Mouse (Mus musculus) thymus, postnatal 25 days (tissue): ENCODE measurements around the gene C1galt1c1.

Experiments
- DNase-seq: peaks from one replicate; pipeline ENCODE4 v3.0.0; 2022

Gene C1galt1c1

GRCm38 (mm10) chrX:38634801-38635637 lies at the start of gene C1galt1c1:
Gene C1galt1c1 (minus strand): TSS chrX:38635087.
- DNase-seq, result peak; percentile 90

- DNase-seq, result no peak
These were observed 47.1 kb upstream of the C1galt1c1 start for GRCm38 (mm10) chrX:38681972-38682371.

- DNase-seq, result no peak
These were observed 34.4 kb upstream of the C1galt1c1 start for GRCm38 (mm10) chrX:38669111-38669903.

- DNase-seq, result no peak
These were observed 21.5 kb upstream of the C1galt1c1 start for GRCm38 (mm10) chrX:38656206-38656883.

GRCm38 (mm10) chrX:38654681-38655080 lies 19.8 kb upstream of the C1galt1c1 start:
- DNase-seq, result peak; percentile 22

- no peak for DNase-seq
These were observed 18.3 kb upstream of the C1galt1c1 start for GRCm38 (mm10) chrX:38653181-38653580.

GRCm38 (mm10) chrX:38651167-38651566 lies 16.3 kb upstream of the C1galt1c1 start:
- no peak for DNase-seq

- no peak for DNase-seq
These were observed 15.6 kb upstream of the C1galt1c1 start for GRCm38 (mm10) chrX:38650404-38651039.

- DNase-seq, result no peak
These were observed 7.3 kb upstream of the C1galt1c1 start for GRCm38 (mm10) chrX:38642183-38642582.

- DNase-seq, result no peak
These were observed 6.5 kb upstream of the C1galt1c1 start for GRCm38 (mm10) chrX:38641435-38641834.

- DNase-seq, result no peak
These were observed 698 bp upstream of the C1galt1c1 start for GRCm38 (mm10) chrX:38635638-38635931.

- DNase-seq, result peak; percentile 8
These were observed 33.9 kb downstream of the C1galt1c1 start for GRCm38 (mm10) chrX:38600995-38601369.

GRCm38 (mm10) chrX:38600177-38600994 lies 34.5 kb downstream of the C1galt1c1 start, which contains the start of gene Mcts1:
Gene Mcts1 (plus strand): TSS chrX:38600578.
- peak; percentile 67 for DNase-seq

GRCm38 (mm10) chrX:38593180-38593889 lies 41.6 kb downstream of the C1galt1c1 start:
- no peak for DNase-seq

GRCm38 (mm10) chrX:38591749-38592148 lies 43.1 kb downstream of the C1galt1c1 start:
- DNase-seq, result no peak

- DNase-seq, result no peak
These were observed 45.1 kb downstream of the C1galt1c1 start for GRCm38 (mm10) chrX:38589827-38590226.

- DNase-seq, result no peak
These were observed 51.6 kb downstream of the C1galt1c1 start for GRCm38 (mm10) chrX:38583261-38583660.

- no peak for DNase-seq
These were observed 53.7 kb downstream of the C1galt1c1 start for GRCm38 (mm10) chrX:38581140-38581539.
